Mouse (Mus musculus): Measurements from ENCODE around the gene Capg. TPM values are rescaled to one million over a fixed set of nuclear protein-coding genes. Genes with fewer than 3 reads are reported as not detected.

The Capg gene
- total and polyA plus RNA-seq, 3 experiments, result 241 to 283 TPM; not detected in 1

GRCm38 (mm10) chr6:72520904-72521303 lies 23.3 kb upstream of the Capg start:
- Histone ChIP-seq H3K79me2 (ENCODE audit: control insufficient read depth, insufficient read depth, low read length, poor library complexity) (no peaks in the 10 kb centered on the region), H3K36me3 (ENCODE audit: control insufficient read depth in 1 of 2, insufficient read depth in 2 of 2, low read length in 2 of 2) (peaks cover 0 to 2% of the 10 kb centered on the region in 2 experiments; a peak in 1 of 4 replicates), H3K9me3 (replicated peaks; ENCODE audit: insufficient read depth, low read length) (no peaks in the 10 kb centered on the region), H3K27ac (ENCODE audit: control insufficient read depth, low read depth, low read length) (no peak overlapping the region), H3K27me3 (ENCODE audit: control insufficient read depth in 1 of 2, insufficient read depth in 2 of 2, low read length in 2 of 2) (no peaks in the 10 kb centered on the region), H3K4me1 (ENCODE audit: control insufficient read depth in 1 of 2, insufficient read depth in 2 of 2, low read length in 2 of 2) (peaks cover 7% of the 10 kb centered on the region in 2 experiments; a peak in 3 of 4 replicates), H3K4me3 (ENCODE audit: control insufficient read depth in 1 of 2, insufficient read depth in 1 of 2, low read depth in 2 of 2, low read length in 2 of 2) (no peak overlapping the region), H3K9ac (ENCODE audit: control insufficient read depth, low read depth, low read length, poor library complexity, severe bottlenecking) (no peak overlapping the region)
- no peak for DNase-seq (ENCODE audit: low read depth, low spot score)
- TF ChIP-seq JUND (IDR thresholded peaks at IDR 0.05; ENCODE audit: low read depth, low read length) (no peak), SMC3 (IDR thresholded peaks at IDR 0.05; ENCODE audit: low read depth, low read length) (no peak), MAZ (IDR thresholded peaks at IDR 0.05; ENCODE audit: low read depth, low read length) (no peak), UBTF (IDR thresholded peaks at IDR 0.05; ENCODE audit: borderline replicate concordance, insufficient read depth, low read depth, low read length) (no peak), CTCF (IDR thresholded peaks at IDR 0.05 in 2 of 3, conservative IDR thresholded peaks at IDR 0.05 in 1 of 3; ENCODE audit: control insufficient read depth in 1 of 3, insufficient read depth in 1 of 3, low read depth in 2 of 3, low read length in 3 of 3, poor library complexity in 1 of 3, severe bottlenecking in 1 of 3) (no peak), ZMIZ1 (IDR thresholded peaks at IDR 0.05; ENCODE audit: low read depth, low read length) (no peak), POLR2A (IDR thresholded peaks at IDR 0.05; ENCODE audit: control insufficient read depth in 1 of 2, insufficient read depth in 1 of 2, low read depth in 1 of 2, low read length in 2 of 2, poor library complexity in 1 of 2) (no peak), CHD1 (IDR thresholded peaks at IDR 0.05; ENCODE audit: low read depth, low read length) (no peak), USF1 (IDR thresholded peaks at IDR 0.05; ENCODE audit: low read depth, low read length) (no peak), ZC3H11A (IDR thresholded peaks at IDR 0.05; ENCODE audit: low read depth, low read length) (no peak), GATA1 (IDR thresholded peaks at IDR 0.05; ENCODE audit: low read depth, low read length) (no peak), KAT2A (conservative IDR thresholded peaks at IDR 0.05; ENCODE audit: low read depth, low read length) (no peak), ZKSCAN1 (IDR thresholded peaks at IDR 0.05; ENCODE audit: low read depth, low read length) (no peak), MYB (IDR thresholded peaks at IDR 0.05; ENCODE audit: low read depth, low read length) (no peak), NELFE (IDR thresholded peaks at IDR 0.05; ENCODE audit: low read depth, low read length) (no peak), MYC (IDR thresholded peaks at IDR 0.05; ENCODE audit: low read depth, low read length) (no peak), BHLHE40 (IDR thresholded peaks at IDR 0.05; ENCODE audit: borderline replicate concordance, low read depth, low read length) (no peak)

GRCm38 (mm10) chr6:72521607-72522006 lies 22.6 kb upstream of the Capg start, which contains the start of gene Sh2d6:
Gene Sh2d6, minus strand, starts transcription at chr6:72521707.
- Histone ChIP-seq H3K9me3 (replicated peaks; ENCODE audit: insufficient read depth, low read length) (no peaks in the 10 kb centered on the region), H3K4me3 (ENCODE audit: control insufficient read depth in 1 of 2, insufficient read depth in 1 of 2, low read depth in 2 of 2, low read length in 2 of 2) (no peak within 1 kb of the TSS), H3K79me2 (ENCODE audit: control insufficient read depth, insufficient read depth, low read length, poor library complexity) (no peaks in the 10 kb centered on the region), H3K4me1 (ENCODE audit: control insufficient read depth in 1 of 2, insufficient read depth in 2 of 2, low read length in 2 of 2) (peaks cover 7% of the 10 kb centered on the region in 2 experiments; a peak in 3 of 4 replicates), H3K36me3 (ENCODE audit: control insufficient read depth in 1 of 2, insufficient read depth in 2 of 2, low read length in 2 of 2) (peaks cover 0 to 2% of the 10 kb centered on the region in 2 experiments; a peak in 1 of 4 replicates), H3K27ac (ENCODE audit: control insufficient read depth, low read depth, low read length) (no peak within 1 kb of the TSS), H3K27me3 (ENCODE audit: control insufficient read depth in 1 of 2, insufficient read depth in 2 of 2, low read length in 2 of 2) (no peaks in the 10 kb centered on the region), H3K9ac (ENCODE audit: control insufficient read depth, low read depth, low read length, poor library complexity, severe bottlenecking) (no peak within 1 kb of the TSS)
- TF ChIP-seq GATA1 (IDR thresholded peaks at IDR 0.05; ENCODE audit: low read depth, low read length) (no peak), USF2 (IDR thresholded peaks at IDR 0.05; ENCODE audit: borderline replicate concordance in 1 of 2, insufficient read depth in 1 of 2, low read depth in 1 of 2, low read length in 2 of 2) (no peak), MEF2A (IDR thresholded peaks at IDR 0.05; ENCODE audit: extremely low read depth, insufficient replicate concordance, low read depth, low read length, poor library complexity, severe bottlenecking) (no peak), E2F4 (IDR thresholded peaks at IDR 0.05; ENCODE audit: borderline replicate concordance, low read depth, low read length) (no peak), NELFE (IDR thresholded peaks at IDR 0.05; ENCODE audit: low read depth, low read length) (no peak), TCF12 (IDR thresholded peaks at IDR 0.05; ENCODE audit: low read depth, low read length) (no peak), JUND (IDR thresholded peaks at IDR 0.05; ENCODE audit: low read depth, low read length) (no peak), ZKSCAN1 (IDR thresholded peaks at IDR 0.05; ENCODE audit: low read depth, low read length) (no peak), CHD2 (IDR thresholded peaks at IDR 0.05; ENCODE audit: low read length) (no peak), MAZ (IDR thresholded peaks at IDR 0.05; ENCODE audit: low read depth, low read length) (no peak), GABPA (IDR thresholded peaks at IDR 0.05; ENCODE audit: low read depth, low read length) (no peak), UBTF (IDR thresholded peaks at IDR 0.05; ENCODE audit: borderline replicate concordance, insufficient read depth, low read depth, low read length) (no peak)
- DNase-seq (ENCODE audit: low read depth, low spot score), result no peak
